Mouse (Mus musculus) leukemia stem cell, adult 10-12 weeks (primary cell): Measurements from ENCODE around the gene Med12l. TPM values are rescaled to one million over a fixed set of nuclear protein-coding genes. Genes with fewer than 3 reads are reported as not detected.

ENCODE experiments used
- polyA plus RNA-seq: library from polyadenylated mRNA; stranded (reverse); fragments of >175 nt; gene quantifications from 2 replicates; pipeline ENCODE4 v1.2.3, GENCODE M21; 2012; ENCODE audit warnings: low replicate concordance

The Med12l gene
- 0.21 and 0.35 TPM in 2 replicates for polyA plus RNA-seq

GRCm38 (mm10) chr3:59005271-59005995, at the start of gene Med12l:
Gene Med12l, plus strand, starts transcription at chr3:59005825.

GRCm38 (mm10) chr3:59101218-59101986, 95.8 kb downstream of the Med12l start, which contains the start of gene Gpr171:
Gene Gpr171, minus strand, starts transcription at chr3:59101821.

GRCm38 (mm10) chr3:59153424-59153823, 147.8 kb downstream of the Med12l start, which contains the start of gene P2ry14:
Gene P2ry14, minus strand, starts transcription at chr3:59153618.

GRCm38 (mm10) chr3:59194938-59195337, 189.3 kb downstream of the Med12l start, which contains the start of gene Gpr87:
Gene Gpr87, minus strand, starts transcription at chr3:59195104.

GRCm38 (mm10) chr3:59210727-59211126, 205.1 kb downstream of the Med12l start, which contains the start of gene P2ry13:
Gene P2ry13, minus strand, starts transcription at chr3:59210882.

GRCm38 (mm10) chr3:59262704-59263103, 257.1 kb downstream of the Med12l start, which contains the start of gene P2ry12:
Gene P2ry12, minus strand, starts transcription at chr3:59262871.

GRCm38 (mm10) chr3:59344065-59344905, 338.7 kb downstream of the Med12l start, which contains the start of gene Igsf10:
Gene Igsf10, minus strand, starts transcription at chr3:59344394.

Other genes starting within 250 kb of the Med12l start
- gene Mindy4b-ps, start 183.5 kb upstream of the Med12l start, polyA plus RNA-seq = not detected in 2 replicates
- gene Clrn1, start 120.5 kb upstream of the Med12l start, polyA plus RNA-seq = not detected in 2 replicates
- 4.1 and 10.1 TPM in 2 replicates for gene Gpr171, start 96.0 kb downstream of the Med12l start, polyA plus RNA-seq
- gene P2ry14, start 147.8 kb downstream of the Med12l start, polyA plus RNA-seq = 0.19 and 1.4 TPM in 2 replicates
- not detected in 2 replicates for gene Gpr87, start 189.3 kb downstream of the Med12l start, polyA plus RNA-seq
- gene P2ry13, start 205.1 kb downstream of the Med12l start, polyA plus RNA-seq = 0.16 and 0.38 TPM in 2 replicates